Mouse (Mus musculus) CD4-positive, CD25-positive, alpha-beta regulatory T cell, adult 4 months (primary cell): ENCODE measurements around the gene Gm5346. TPM values are rescaled to one million over a fixed set of nuclear protein-coding genes. Genes with fewer than 3 reads are reported as not detected.
"Not testable (repeated sequence)": the region's sequence is repeated elsewhere in the genome, so short reads cannot be mapped to it uniquely, and the experiment has no call there.

ENCODE experiments used
- ATAC-seq: one replicate; pipeline ENCODE4 v1.8.0; 2017
- polyA plus RNA-seq, 2 experiments: library from polyadenylated mRNA; unstranded; fragments of 100-300 nt; shearing (Covaris generic); gene quantifications; one replicate each; pipeline ENCODE4 v1.2.1; 2017

Gm5346 gene
- polyA plus RNA-seq, result not detected

DNA sequence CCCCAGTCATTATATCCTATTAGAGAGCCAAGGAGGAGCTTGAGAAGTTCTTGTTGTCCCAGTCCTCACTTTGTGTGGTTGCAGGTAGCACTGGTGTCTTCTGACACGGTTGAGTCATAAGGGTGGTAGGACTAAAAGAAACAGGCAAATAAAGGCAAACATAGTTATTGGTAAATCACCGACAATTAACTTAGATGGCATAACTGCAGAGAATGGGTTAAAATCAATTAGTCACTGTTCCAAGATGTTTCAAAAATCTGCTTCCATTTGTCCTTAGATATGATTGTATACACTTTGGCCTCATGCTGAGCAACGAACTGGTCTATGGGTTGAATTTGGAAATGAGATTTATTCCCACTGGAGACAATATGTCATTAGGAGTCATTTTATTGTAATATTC is at the start of gene Gm5346:
Gm5346 (minus strand) TSS at position 101 of the 400 bp plus-strand sequence.
- no peak for ATAC-seq

DNA sequence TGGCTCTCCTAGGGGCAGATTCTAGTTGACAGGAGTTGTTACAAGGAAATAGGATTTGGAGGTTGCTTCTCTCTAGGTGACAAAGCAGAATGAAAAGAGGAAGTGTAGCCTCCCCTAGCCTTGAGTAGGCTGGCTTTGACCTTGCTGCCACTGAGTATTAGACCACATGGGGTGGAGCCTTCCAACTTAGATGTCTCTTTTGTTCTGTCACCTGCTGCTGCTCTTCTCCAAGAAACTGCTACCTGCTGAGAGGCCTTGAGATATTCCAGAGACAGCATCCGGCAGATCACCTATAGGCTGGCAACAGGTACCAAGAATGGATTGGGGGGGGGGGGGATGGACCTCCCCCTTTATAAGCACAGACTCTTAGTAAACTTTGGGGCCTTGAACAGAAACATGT is 11.0 kb downstream of the Gm5346 start:
- ATAC-seq, result no peak

DNA sequence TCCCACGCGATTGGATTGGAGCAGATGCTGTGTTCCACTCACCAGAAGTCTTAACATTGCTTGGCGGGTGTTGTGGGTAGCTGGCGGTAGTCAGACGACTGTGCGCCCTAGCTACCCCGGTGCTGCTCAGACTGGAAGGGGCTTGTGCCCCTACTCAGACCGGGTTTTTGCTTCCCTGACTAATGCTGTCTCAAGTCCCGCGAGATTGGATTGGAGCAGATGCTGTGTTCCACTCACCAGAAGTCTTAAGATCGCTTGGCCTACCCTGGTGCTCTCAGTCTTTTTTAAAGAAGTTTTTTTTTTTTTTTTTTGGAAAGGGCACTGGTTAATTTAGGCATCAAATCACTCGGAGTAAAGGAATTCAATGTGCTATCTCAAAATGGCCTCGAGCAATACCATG is 23.4 kb downstream of the Gm5346 start:
- ATAC-seq, result not testable (repeated sequence)

DNA sequence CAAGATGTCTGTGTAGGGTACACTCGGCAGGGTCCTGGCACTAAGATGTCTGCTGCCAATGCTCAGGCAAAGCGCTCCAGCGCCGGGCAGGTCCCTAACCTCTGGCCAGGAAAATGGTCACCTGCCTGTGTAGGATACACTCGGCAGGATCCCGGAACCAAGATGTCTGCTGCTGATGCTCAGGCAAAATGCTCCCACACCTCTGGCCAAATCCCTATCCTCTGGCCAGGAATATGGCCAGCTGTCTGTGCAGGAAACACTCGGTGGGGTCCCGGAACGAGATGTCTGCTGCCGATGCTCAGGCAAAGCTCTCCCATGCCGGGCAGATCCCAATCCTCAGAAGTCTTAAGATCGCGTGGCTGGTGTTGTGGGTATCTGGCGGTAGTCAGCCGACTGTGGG is 23.9 kb downstream of the Gm5346 start:
- not testable (repeated sequence) for ATAC-seq

DNA sequence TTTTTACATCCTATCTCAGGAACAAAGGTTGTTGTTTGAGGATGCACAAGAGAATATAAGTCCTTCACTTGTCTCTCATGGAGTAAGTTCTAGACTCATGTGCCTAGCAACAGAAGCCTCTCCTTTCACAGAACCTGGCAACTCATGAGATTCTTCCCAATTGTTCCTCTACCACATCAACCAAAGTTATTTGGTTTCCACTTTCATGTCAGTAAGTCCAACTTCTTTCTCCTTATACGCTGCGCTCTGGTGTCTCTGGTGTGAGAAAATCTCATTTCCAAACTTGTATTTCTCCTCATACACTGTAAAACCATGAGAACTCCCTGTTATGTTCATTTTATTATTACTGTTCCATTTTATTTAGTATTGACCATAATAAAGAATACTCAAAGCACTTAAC is 50.5 kb downstream of the Gm5346 start, which contains the start of gene Adam26a:
Adam26a (minus strand) TSS at position 101 of the 400 bp plus-strand sequence.
- ATAC-seq, result not testable (repeated sequence)

Other genes with a start within 250 kb of the Gm5346 start
- not detected for gene Adam26b, start 99.2 kb downstream of the Gm5346 start, polyA plus RNA-seq
- gene Adam26a, start 50.6 kb downstream of the Gm5346 start, polyA plus RNA-seq, result not detected
- not detected for gene Adam34, start 82.8 kb upstream of the Gm5346 start, polyA plus RNA-seq